Mouse (Mus musculus): ENCODE data around the gene Abl2. TPM values are rescaled to one million over a fixed set of nuclear protein-coding genes. Genes with fewer than 3 reads are reported as not detected.
A peak's percentile ranks its signal among the peaks of the same experiment; 100 is the strongest.

Abl2 gene
- polyA plus RNA-seq, 1 experiment from 2014 or later: 10.1 TPM

GRCm38 (mm10) chr1:156602545-156602944 lies 44.0 kb downstream of the Abl2 start:
- Histone ChIP-seq H3K4me2 (ENCODE audit: low read depth, low read length) (no peak overlapping the region), H3K27ac (ENCODE audit: low read depth, low read length) (no peak overlapping the region), H3K36me3 (ENCODE audit: control insufficient read depth, insufficient read depth, low read length) (no peaks in the 10 kb centered on the region), H3K4me1 (ENCODE audit: control insufficient read depth, insufficient read depth, low read length) (no peaks in the 10 kb centered on the region), H3K9ac (replicated peaks; ENCODE audit: low read depth, low read length) (no peak overlapping the region), H3K27me3 (ENCODE audit: control insufficient read depth, insufficient read depth, low read length) (no peaks in the 10 kb centered on the region), H3K9me3 (ENCODE audit: control insufficient read depth, low read length) (no peaks in the 10 kb centered on the region), H3K4me3 (ENCODE audit: low read depth, low read length) (no peak overlapping the region)
- ATAC-seq (ENCODE audit: low read depth): no peak
- 78% methylated on average over 3 of the region's 3 CpGs for WGBS

DNA sequence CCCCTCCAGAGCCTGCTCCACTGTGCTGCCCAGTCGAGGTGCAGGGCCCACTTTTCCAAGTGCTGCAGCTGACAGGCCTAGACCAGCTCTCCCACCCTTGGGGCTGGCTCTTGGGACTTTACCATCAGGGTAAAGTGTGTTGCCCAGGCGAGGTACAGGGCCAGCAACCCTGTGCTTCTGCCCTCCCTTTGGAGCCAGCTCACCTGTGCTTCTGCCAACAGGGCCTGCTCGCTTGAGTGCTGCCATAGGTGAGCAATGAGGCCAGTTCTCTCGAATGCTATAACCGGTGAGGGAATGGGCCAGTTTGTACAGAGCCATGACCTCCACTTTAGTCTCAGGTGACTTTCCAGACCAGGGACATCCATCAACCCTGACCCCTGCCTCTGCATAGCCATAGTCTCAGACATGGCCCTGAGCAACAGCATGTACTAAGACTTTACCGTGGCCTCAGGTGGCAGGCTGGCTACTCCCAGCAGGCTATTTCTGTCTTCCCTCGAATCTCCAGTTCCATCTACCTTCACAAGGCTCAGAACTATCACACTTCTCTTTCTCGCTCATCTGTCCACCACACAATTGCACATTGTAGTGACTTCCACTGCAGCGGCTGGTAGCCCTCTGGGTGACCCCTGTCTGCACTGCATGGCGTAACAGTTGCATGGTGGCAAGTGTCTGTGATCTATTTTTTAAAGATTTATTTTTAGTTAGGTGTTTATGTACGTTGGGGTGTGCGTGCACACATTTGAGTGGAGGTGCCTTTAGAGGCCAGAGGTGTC lies 46.7 kb downstream of the Abl2 start:
- Histone ChIP-seq H3K27ac (ENCODE audit: low read depth, low read length) (no peak overlapping the region), H3K27me3 (ENCODE audit: control insufficient read depth, insufficient read depth, low read length) (no peaks in the 10 kb centered on the region), H3K9ac (replicated peaks; ENCODE audit: low read depth, low read length) (no peak overlapping the region), H3K9me3 (ENCODE audit: control insufficient read depth, low read length) (no peaks in the 10 kb centered on the region), H3K4me2 (ENCODE audit: low read depth, low read length) (no peak overlapping the region), H3K36me3 (ENCODE audit: control insufficient read depth, insufficient read depth, low read length) (no peaks in the 10 kb centered on the region), H3K4me3 (ENCODE audit: low read depth, low read length) (no peak overlapping the region), H3K4me1 (ENCODE audit: control insufficient read depth, insufficient read depth, low read length) (no peaks in the 10 kb centered on the region)
- WGBS: 68% methylated on average over 12 of the region's 12 CpGs
- ATAC-seq (ENCODE audit: low read depth): no peak

- 67% methylated on average over 2 of the region's 2 CpGs for WGBS
- Histone ChIP-seq H3K4me1 (ENCODE audit: control insufficient read depth, insufficient read depth, low read length) (no peaks in the 10 kb centered on the region), H3K27me3 (ENCODE audit: control insufficient read depth, insufficient read depth, low read length) (no peaks in the 10 kb centered on the region), H3K4me3 (ENCODE audit: low read depth, low read length) (no peak overlapping the region), H3K36me3 (ENCODE audit: control insufficient read depth, insufficient read depth, low read length) (no peaks in the 10 kb centered on the region), H3K9me3 (ENCODE audit: control insufficient read depth, low read length) (no peaks in the 10 kb centered on the region), H3K9ac (replicated peaks; ENCODE audit: low read depth, low read length) (no peak overlapping the region), H3K4me2 (ENCODE audit: low read depth, low read length) (no peak overlapping the region), H3K27ac (ENCODE audit: low read depth, low read length) (no peak overlapping the region)
- ATAC-seq (ENCODE audit: low read depth): no peak
These were observed 47.4 kb downstream of the Abl2 start for GRCm38 (mm10) chr1:156605940-156606339.

- Histone ChIP-seq H3K27ac (ENCODE audit: low read depth, low read length) (no peak overlapping the region), H3K4me1 (ENCODE audit: control insufficient read depth, insufficient read depth, low read length) (no peaks in the 10 kb centered on the region), H3K36me3 (ENCODE audit: control insufficient read depth, insufficient read depth, low read length) (no peaks in the 10 kb centered on the region), H3K4me3 (ENCODE audit: low read depth, low read length) (no peak overlapping the region), H3K4me2 (ENCODE audit: low read depth, low read length) (no peak overlapping the region), H3K9ac (replicated peaks; ENCODE audit: low read depth, low read length) (no peak overlapping the region), H3K9me3 (ENCODE audit: control insufficient read depth, low read length) (no peaks in the 10 kb centered on the region), H3K27me3 (ENCODE audit: control insufficient read depth, insufficient read depth, low read length) (no peaks in the 10 kb centered on the region)
- 84% methylated on average over 2 of the region's 2 CpGs for WGBS
- no peak for ATAC-seq (ENCODE audit: low read depth)
These were observed 49.9 kb downstream of the Abl2 start for GRCm38 (mm10) chr1:156608496-156608895.

DNA sequence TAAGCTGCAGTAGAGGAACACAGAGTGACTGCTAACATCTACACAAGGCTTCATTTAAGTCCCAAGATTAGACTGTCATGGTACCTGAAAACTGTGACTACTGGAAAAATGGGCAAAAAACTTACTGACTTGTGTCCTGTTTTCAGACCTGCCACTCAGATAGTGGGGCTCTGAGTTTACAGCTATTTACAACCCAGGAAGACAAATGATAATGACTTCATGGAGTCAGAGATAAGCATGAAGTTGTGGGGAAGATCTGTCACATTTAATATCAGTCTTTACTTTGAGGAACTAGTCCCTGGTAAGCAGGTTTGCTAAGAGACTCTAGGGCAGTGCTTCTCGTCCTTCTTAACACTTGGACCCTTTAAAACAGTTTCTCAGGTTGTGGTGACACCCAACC lies 51.7 kb downstream of the Abl2 start:
- H3K4me1 ChIP-seq (ENCODE audit: control insufficient read depth, insufficient read depth, low read length): peaks cover 7% of the 10 kb centered on the region; the same call in 1 of the 2 replicates
- ATAC-seq (ENCODE audit: low read depth): no peak
- no peak overlapping the region for H3K4me2 ChIP-seq (ENCODE audit: low read depth, low read length)
- no peaks in the 10 kb centered on the region for H3K27me3 ChIP-seq (ENCODE audit: control insufficient read depth, insufficient read depth, low read length)
- no peak overlapping the region for H3K27ac ChIP-seq (ENCODE audit: low read depth, low read length)
- WGBS: 100% methylated on average over 1 of the region's 1 CpGs
- no peak overlapping the region for H3K4me3 ChIP-seq (ENCODE audit: low read depth, low read length)
- no peaks in the 10 kb centered on the region for H3K36me3 ChIP-seq (ENCODE audit: control insufficient read depth, insufficient read depth, low read length)
- H3K9ac ChIP-seq (replicated peaks; ENCODE audit: low read depth, low read length): no peak overlapping the region
- H3K9me3 ChIP-seq (ENCODE audit: control insufficient read depth, low read length): no peaks in the 10 kb centered on the region

DNA sequence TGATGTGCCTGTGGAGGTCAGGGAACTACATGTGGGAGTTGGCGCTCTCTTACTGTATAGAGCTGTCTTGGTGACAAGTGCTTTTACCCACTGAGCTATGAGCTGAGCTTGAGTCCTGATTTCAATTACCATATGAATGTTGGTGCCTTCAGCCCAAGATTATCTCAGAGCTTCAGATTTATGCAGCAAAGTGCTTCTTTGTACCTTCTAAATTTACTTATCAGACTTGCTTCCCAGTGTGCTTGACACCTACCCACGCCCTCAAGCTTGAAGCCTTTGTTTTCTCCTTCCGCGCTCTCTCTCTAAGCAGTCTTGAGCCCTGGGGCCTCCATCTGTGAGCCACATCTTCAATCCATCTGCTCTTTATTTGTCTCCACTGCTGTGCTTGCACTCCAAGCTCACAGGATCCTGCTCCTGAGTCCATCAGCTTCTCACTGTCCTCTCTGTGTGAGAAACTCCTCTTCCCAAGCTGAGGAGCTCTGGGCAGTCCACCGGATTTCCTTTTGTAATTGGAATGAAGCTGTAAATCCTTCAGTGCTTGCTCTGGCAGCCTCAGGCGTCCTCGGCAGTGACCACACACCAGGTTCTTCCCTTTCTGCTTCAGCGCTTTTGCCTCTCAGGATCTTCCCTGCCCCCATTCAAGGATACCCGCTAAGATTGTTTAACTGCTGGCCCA lies 55.4 kb downstream of the Abl2 start:
- no peaks in the 10 kb centered on the region for H3K9me3 ChIP-seq (ENCODE audit: control insufficient read depth, low read length)
- 6% methylated on average over 9 of the region's 9 CpGs for WGBS

DNA sequence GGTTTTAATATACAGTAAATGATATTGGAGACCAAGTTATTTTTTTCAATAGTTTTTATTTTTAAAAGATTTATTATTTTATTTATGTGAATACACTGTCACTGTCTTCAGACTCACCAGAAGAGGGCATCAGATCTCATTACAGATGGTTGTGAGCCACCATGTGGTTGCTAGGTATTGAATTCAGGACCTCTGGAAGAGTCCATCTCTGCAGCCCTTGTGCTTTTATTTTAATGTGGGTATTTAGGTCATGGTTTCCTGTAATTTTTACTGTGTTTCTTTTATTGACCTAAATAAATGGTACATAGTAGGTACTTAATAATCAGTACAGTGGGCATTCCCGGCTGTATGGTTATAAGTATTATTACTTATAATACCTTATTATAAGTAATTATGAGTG lies 56.1 kb downstream of the Abl2 start:
- H3K36me3 ChIP-seq (ENCODE audit: control insufficient read depth, insufficient read depth, low read length): no peaks in the 10 kb centered on the region
- 63% methylated on average over 1 of the region's 1 CpGs for WGBS
- no peak overlapping the region for H3K4me3 ChIP-seq (ENCODE audit: low read depth, low read length)
- H3K4me1 ChIP-seq (ENCODE audit: control insufficient read depth, insufficient read depth, low read length): peaks cover 16% of the 10 kb centered on the region
- H3K27ac ChIP-seq (ENCODE audit: low read depth, low read length): no peak overlapping the region
- H3K9me3 ChIP-seq (ENCODE audit: control insufficient read depth, low read length): no peaks in the 10 kb centered on the region
- H3K4me2 ChIP-seq (ENCODE audit: low read depth, low read length): no peak overlapping the region
- H3K27me3 ChIP-seq (ENCODE audit: control insufficient read depth, insufficient read depth, low read length): no peaks in the 10 kb centered on the region
- H3K9ac ChIP-seq (replicated peaks; ENCODE audit: low read depth, low read length): no peak overlapping the region
- ATAC-seq (ENCODE audit: low read depth): no peak

More for the DNA sequence above, 55.4 kb downstream of the Abl2 start:
- H3K9ac ChIP-seq (replicated peaks; ENCODE audit: low read depth, low read length): no peak overlapping the region
- H3K36me3 ChIP-seq (ENCODE audit: control insufficient read depth, insufficient read depth, low read length): no peaks in the 10 kb centered on the region
- H3K4me3 ChIP-seq (ENCODE audit: low read depth, low read length): no peak overlapping the region
- peak; percentile 66 for ATAC-seq (ENCODE audit: low read depth)
- H3K4me2 ChIP-seq (ENCODE audit: low read depth, low read length): peak overlapping the region; percentile 8; the same call in 1 of the 2 replicates
- peak overlapping the region; percentile 40; the same call in 1 of the 2 replicates for H3K27ac ChIP-seq (ENCODE audit: low read depth, low read length)
- H3K4me1 ChIP-seq (ENCODE audit: control insufficient read depth, insufficient read depth, low read length): peaks cover 16% of the 10 kb centered on the region
- no peaks in the 10 kb centered on the region for H3K27me3 ChIP-seq (ENCODE audit: control insufficient read depth, insufficient read depth, low read length)

DNA sequence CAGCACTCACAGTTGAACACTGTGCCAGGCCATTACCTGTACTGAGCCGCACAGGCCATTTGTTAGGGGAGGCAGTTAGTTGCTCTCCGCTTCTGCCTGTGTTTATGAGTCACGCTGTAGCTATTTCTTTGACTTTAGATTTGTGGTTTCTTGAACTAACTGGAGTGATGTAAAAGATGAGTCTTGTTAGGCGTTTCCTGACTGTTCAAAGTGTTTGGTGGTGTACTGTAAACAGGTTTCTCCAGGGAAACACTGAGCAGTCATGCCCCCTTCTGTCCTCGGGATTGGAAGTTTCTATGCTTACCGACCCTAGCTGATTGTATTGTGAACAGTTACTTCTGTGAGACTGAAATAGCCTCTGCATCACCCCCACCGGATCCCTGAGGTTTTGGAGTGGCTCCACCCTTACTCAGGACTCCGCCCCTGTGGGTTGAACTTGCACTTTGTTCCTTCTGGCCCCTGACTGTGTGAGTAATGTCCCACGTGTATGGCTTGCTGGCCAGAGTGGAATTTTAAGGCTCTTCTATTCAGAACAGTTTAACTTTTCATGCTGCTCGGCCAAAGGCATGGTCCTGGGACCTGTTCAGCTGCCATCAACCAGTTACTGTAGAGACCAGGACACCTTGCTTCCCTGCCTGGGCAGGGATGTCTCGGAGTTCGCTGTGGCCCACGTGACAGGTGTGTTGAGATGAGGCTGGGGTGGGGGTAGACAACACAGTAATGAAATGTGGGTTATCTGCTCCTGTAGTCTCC lies 57.0 kb downstream of the Abl2 start:
- ATAC-seq (ENCODE audit: low read depth): peak; percentile 73
- Histone ChIP-seq H3K9me3 (ENCODE audit: control insufficient read depth, low read length) (no peaks in the 10 kb centered on the region), H3K4me3 (ENCODE audit: low read depth, low read length) (no peak overlapping the region), H3K4me1 (ENCODE audit: control insufficient read depth, insufficient read depth, low read length) (peaks cover 16% of the 10 kb centered on the region), H3K27ac (ENCODE audit: low read depth, low read length) (no peak overlapping the region), H3K27me3 (ENCODE audit: control insufficient read depth, insufficient read depth, low read length) (no peaks in the 10 kb centered on the region), H3K4me2 (ENCODE audit: low read depth, low read length) (peak overlapping the region; percentile 17), H3K36me3 (ENCODE audit: control insufficient read depth, insufficient read depth, low read length) (no peaks in the 10 kb centered on the region), H3K9ac (replicated peaks; ENCODE audit: low read depth, low read length) (no peak overlapping the region)
- 7% methylated on average over 13 of the region's 13 CpGs for WGBS

All from neural tube, embryonic 14.5 days (tissue).